Mouse (Mus musculus) liver, embryonic 14.5 days (tissue): Measurements from ENCODE around the gene Mest. TPM values are rescaled to one million over a fixed set of nuclear protein-coding genes. Genes with fewer than 3 reads are reported as not detected.
A peak's percentile ranks its signal among the peaks of the same experiment; 100 is the strongest.

Source experiments
- ATAC-seq: fragments of 200-750 bp; cut with Nextera tagmentation; 2 replicates; pipeline ENCODE4 v1.8.0; 2017; ENCODE audit warnings: moderate number of reproducible peaks, mild to moderate bottlenecking, moderate library complexity; ENCODE audit not compliant: insufficient read depth
- DNase-seq, 3 experiments: peaks; one replicate each; pipeline ENCODE4 v3.0.0-alpha.2; 2012 to 2013; ENCODE audit warnings: low read depth in 3 of 3, low spot score in 3 of 3
- H3K27ac ChIP-seq: fragments of 300-500 bp; sonication (generic); 2 replicates; pipeline ENCODE4 v1.5.1; 2014; ENCODE audit warnings: moderate library complexity, mild to moderate bottlenecking, control low read depth, inconsistent platforms
- H3K27me3 ChIP-seq: fragments of 300-500 bp; sonication (generic); 2 replicates; pipeline ENCODE4 v1.6.1; 2014; ENCODE audit warnings: mild to moderate bottlenecking, low read length, moderate library complexity; ENCODE audit not compliant: control insufficient read depth, insufficient read depth
- H3K36me3 ChIP-seq: fragments of 300-500 bp; sonication (generic); replicated peaks from 2 replicates; pipeline ENCODE4 v1.6.1; 2014; ENCODE audit warnings: low read depth; ENCODE audit not compliant: control insufficient read depth, insufficient read depth
- H3K4me1 ChIP-seq, 2 experiments: fragments of 200-500 bp in 1 of 2; fragments of 300-500 bp in 1 of 2; sonication (generic) in 1 of 2; replicated peaks; 2 replicates each; pipeline ENCODE4 v1.6.1; 2012 to 2014; ENCODE audit warnings: antibody characterized with exemption in 1 of 2, inconsistent platforms in 1 of 2, low read length in 1 of 2; ENCODE audit not compliant: control insufficient read depth in 2 of 2, insufficient read depth in 2 of 2
- H3K4me2 ChIP-seq: fragments of 300-500 bp; sonication (generic); 2 replicates; pipeline ENCODE4 v1.6.1; 2014; ENCODE audit warnings: low read depth, mild to moderate bottlenecking, control low read depth, moderate library complexity
- H3K4me3 ChIP-seq, 2 experiments: fragments of 200-500 bp in 1 of 2; fragments of 300-500 bp in 1 of 2; sonication (generic) in 1 of 2; 2 replicates each; pipeline ENCODE4 v1.5.1; 2012 to 2014; ENCODE audit warnings: low read depth in 2 of 2, low read length in 2 of 2, mild to moderate bottlenecking in 2 of 2, control low read depth in 1 of 2, inconsistent platforms in 1 of 2, moderate library complexity in 1 of 2; ENCODE audit not compliant: insufficient read depth in 1 of 2
- H3K9ac ChIP-seq: fragments of 300-500 bp; sonication (generic); replicated peaks from 2 replicates; pipeline ENCODE4 v1.6.1; 2014; ENCODE audit warnings: mild to moderate bottlenecking, control low read depth, moderate library complexity
- H3K9me3 ChIP-seq: fragments of 300-500 bp; sonication (generic); 2 replicates; pipeline ENCODE4 v1.6.1; 2016; ENCODE audit warnings: low read length, mixed read lengths; ENCODE audit not compliant: control insufficient read depth
- CTCF ChIP-seq: IDR thresholded peaks from 2 replicates; pipeline ENCODE4 v1.5.1; 2016; ENCODE audit warnings: antibody characterized with exemption, low read depth, control low read depth
- EP300 ChIP-seq: IDR thresholded peaks from 2 replicates; pipeline ENCODE4 v1.6.1; 2016; ENCODE audit warnings: antibody characterized with exemption, low read depth
- WGBS: fragments of 180-500 bp; shearing (Covaris S2); extraction: QIAGEN DNeasy Blood & Tissue Kit; methylation state at CpG from one replicate; pipeline ENCODE4 v1.1.7; 2014; ENCODE audit not compliant: insufficient replicate concordance; 5-methylcytosine and 5-hydroxymethylcytosine counted together
- polyA plus RNA-seq, 2 experiments: library from polyadenylated mRNA; depleted of rRNA in 1 of 2; stranded (reverse) in 1 of 2; unstranded in 1 of 2; fragments of >200 nt; fragmentation: Nextera tagmentation in 1 of 2; extraction: Ambion mirVana in 1 of 2; gene quantifications; 2 replicates each; pipeline versions ENCODE4 v1.2.1 to v1.2.3; 2012 to 2014

Gene Mest
- polyA plus RNA-seq, 2 experiments, result 116 to 169 TPM

GRCm38 (mm10) chr6:30695124-30695523, 28.2 kb upstream of the Mest start:
- Histone ChIP-seq H3K27ac (no peak overlapping the region), H3K27me3 (no peaks in the 10 kb centered on the region; the same call in 1 of the 2 replicates), H3K9me3 (no peaks in the 10 kb centered on the region), H3K36me3 (no peaks in the 10 kb centered on the region), H3K4me3 (no peak overlapping the region), H3K9ac (no peak overlapping the region), H3K4me1 (peaks cover 3 to 11% of the 10 kb centered on the region in 2 experiments), H3K4me2 (no peak overlapping the region)
- TF ChIP-seq EP300 (no peak), CTCF (no peak)
- ATAC-seq (no peak), DNase-seq (no peak)
- 75% methylated on average over 8 of the region's 8 CpGs for WGBS

GRCm38 (mm10) chr6:30697464-30697863, 25.9 kb upstream of the Mest start:
- 60% methylated on average over 5 of the region's 5 CpGs for WGBS
- Histone ChIP-seq H3K4me3 (no peak overlapping the region), H3K27ac (no peak overlapping the region), H3K9me3 (no peaks in the 10 kb centered on the region), H3K27me3 (no peaks in the 10 kb centered on the region; the same call in 1 of the 2 replicates), H3K36me3 (no peaks in the 10 kb centered on the region), H3K4me1 (peaks cover 3 to 15% of the 10 kb centered on the region in 2 experiments), H3K4me2 (no peak overlapping the region), H3K9ac (no peak overlapping the region)
- no peak for TF ChIP-seq EP300
- TF ChIP-seq CTCF, result no peak
- ATAC-seq, result no peak
- DNase-seq, result no peak

- H3K27ac ChIP-seq, result no peak overlapping the region
- H3K27me3 ChIP-seq, result no peaks in the 10 kb centered on the region; the same call in 1 of the 2 replicates
- H3K4me2 ChIP-seq, result no peak overlapping the region
- no peaks in the 10 kb centered on the region for H3K36me3 ChIP-seq
- DNase-seq (no peak), ATAC-seq (no peak)
- TF ChIP-seq EP300 (no peak), CTCF (no peak)
- WGBS, result 71% methylated on average over 4 of the region's 4 CpGs
- H3K4me1 ChIP-seq, result peaks cover 1 to 11% of the 10 kb centered on the region in 2 experiments
- H3K4me3 ChIP-seq, result no peak overlapping the region
- no peaks in the 10 kb centered on the region for H3K9me3 ChIP-seq
- H3K9ac ChIP-seq, result no peak overlapping the region
Measured at GRCm38 (mm10) chr6:30698036-30698435, 25.3 kb upstream of the Mest start.

- peak; percentile 31; the same call in 1 of the 2 replicates for ATAC-seq
- H3K4me3 ChIP-seq, result no peak overlapping the region
- H3K4me1 ChIP-seq, result peaks cover 0 to 7% of the 10 kb centered on the region in 2 experiments; a peak in 2 of 4 replicates
- TF ChIP-seq CTCF (no peak), EP300 (no peak)
- no peaks in the 10 kb centered on the region; the same call in 1 of the 2 replicates for H3K27me3 ChIP-seq
- DNase-seq, result no peak
- no peaks in the 10 kb centered on the region for H3K36me3 ChIP-seq
- 12% methylated on average over 6 of the region's 6 CpGs for WGBS
- H3K27ac ChIP-seq, result no peak overlapping the region
- H3K9me3 ChIP-seq, result no peaks in the 10 kb centered on the region
- H3K4me2 ChIP-seq, result peak overlapping the region; percentile 32; the same call in 1 of the 2 replicates
- H3K9ac ChIP-seq, result no peak overlapping the region
Measured at GRCm38 (mm10) chr6:30700182-30700581, 23.2 kb upstream of the Mest start.

GRCm38 (mm10) chr6:30702881-30703280, 20.5 kb upstream of the Mest start:
- Histone ChIP-seq H3K4me3 (no peak overlapping the region), H3K36me3 (no peaks in the 10 kb centered on the region), H3K4me2 (no peak overlapping the region), H3K27ac (no peak overlapping the region), H3K9ac (no peak overlapping the region), H3K4me1 (peaks cover 0 to 7% of the 10 kb centered on the region in 2 experiments; a peak in 2 of 4 replicates), H3K27me3 (no peaks in the 10 kb centered on the region; the same call in 1 of the 2 replicates), H3K9me3 (no peaks in the 10 kb centered on the region)
- DNase-seq (no peak), ATAC-seq (no peak)
- WGBS, result 71% methylated on average over 6 of the region's 6 CpGs
- TF ChIP-seq EP300, result no peak
- no peak for TF ChIP-seq CTCF
